Mouse (Mus musculus) limb, embryonic 14.5 days (tissue): ENCODE results near the gene Memo1. TPM values are rescaled to one million over a fixed set of nuclear protein-coding genes. Genes with fewer than 3 reads are reported as not detected.
A peak's percentile ranks its signal among the peaks of the same experiment; 100 is the strongest.

Source experiments
- ATAC-seq: fragments of 200-750 bp; cut with Nextera tagmentation; 2 replicates; pipeline ENCODE4 v1.8.0; 2017; ENCODE audit warnings: low read depth, moderate number of reproducible peaks, moderate TSS enrichment; ENCODE audit not compliant: low FRiP score
- DNase-seq: peaks from one replicate; pipeline ENCODE4 v3.0.0-alpha.2; 2015; ENCODE audit warnings: low spot score
- H3K27ac ChIP-seq: fragments of 300-500 bp; sonication (generic); replicated peaks from 2 replicates; pipeline ENCODE4 v1.5.1; 2014; ENCODE audit warnings: low read depth, mild to moderate bottlenecking, low read length, moderate library complexity, mixed read lengths
- H3K27me3 ChIP-seq: fragments of 300-500 bp; sonication (generic); 2 replicates; pipeline ENCODE4 v1.6.1; 2014; ENCODE audit warnings: low read length, mixed read lengths; ENCODE audit not compliant: control insufficient read depth, insufficient read depth
- H3K36me3 ChIP-seq: fragments of 300-500 bp; sonication (generic); 2 replicates; pipeline ENCODE4 v1.6.1; 2014; ENCODE audit warnings: mild to moderate bottlenecking, low read length, moderate library complexity, mixed read lengths; ENCODE audit not compliant: control insufficient read depth, insufficient read depth
- H3K4me1 ChIP-seq: fragments of 300-500 bp; sonication (generic); 2 replicates; pipeline ENCODE4 v1.6.1; 2014; ENCODE audit warnings: antibody characterized with exemption, low read length, mixed read lengths; ENCODE audit not compliant: control insufficient read depth, insufficient read depth
- H3K4me2 ChIP-seq: fragments of 300-500 bp; sonication (generic); replicated peaks from 2 replicates; pipeline ENCODE4 v1.6.1; 2014; ENCODE audit warnings: low read depth, mild to moderate bottlenecking, low read length, moderate library complexity; ENCODE audit not compliant: severe bottlenecking
- H3K4me3 ChIP-seq: fragments of 300-500 bp; sonication (generic); replicated peaks from 2 replicates; pipeline ENCODE4 v1.5.1; 2014; ENCODE audit warnings: low read length
- H3K9ac ChIP-seq: fragments of 300-500 bp; sonication (generic); 2 replicates; pipeline ENCODE4 v1.6.1; 2014; ENCODE audit warnings: mild to moderate bottlenecking, low read depth, low read length, moderate library complexity; ENCODE audit not compliant: severe bottlenecking
- H3K9me3 ChIP-seq: fragments of 300-500 bp; sonication (generic); 2 replicates; pipeline ENCODE4 v1.6.1; 2016; ENCODE audit warnings: low read length; ENCODE audit not compliant: control insufficient read depth
- POLR2A ChIP-seq: fragments of 200-500 bp; IDR thresholded peaks from 2 replicates; pipeline ENCODE4 v1.8.0; 2012; ENCODE audit warnings: inconsistent platforms, mild to moderate bottlenecking, moderate library complexity, borderline replicate concordance; ENCODE audit not compliant: insufficient read depth, insufficient read length; ENCODE audit errors: extremely low read depth
- WGBS: fragments of 180-500 bp; shearing (Covaris S2); extraction: QIAGEN DNeasy Blood & Tissue Kit; methylation state at CpG from one replicate; pipeline ENCODE4 v1.1.7; 2014; 5-methylcytosine and 5-hydroxymethylcytosine counted together
- polyA plus RNA-seq, 2 experiments: library from polyadenylated mRNA; depleted of rRNA in 1 of 2; stranded (reverse) in 1 of 2; unstranded in 1 of 2; fragments of >200 nt; fragmentation: Nextera tagmentation in 1 of 2; extraction: Ambion mirVana in 1 of 2; gene quantifications; 2 replicates each; pipeline versions ENCODE4 v1.2.1 to v1.2.3; 2012 to 2014

Memo1 gene
- polyA plus RNA-seq, 2 experiments, result 75.0 to 98.9 TPM

GRCm38 (mm10) chr17:74318721-74319120 is 23.4 kb upstream of the Memo1 start:
- Histone ChIP-seq H3K4me2 (no peak overlapping the region), H3K36me3 (peaks cover 7% of the 10 kb centered on the region), H3K4me1 (peaks cover 13% of the 10 kb centered on the region), H3K27me3 (no peaks in the 10 kb centered on the region), H3K9me3 (no peaks in the 10 kb centered on the region), H3K27ac (no peak overlapping the region), H3K9ac (no peak overlapping the region), H3K4me3 (no peak overlapping the region)
- ATAC-seq (no peak), DNase-seq (no peak)
- TF ChIP-seq POLR2A, result no peak
- WGBS, result 90% methylated on average over 6 of the region's 6 CpGs

DNA sequence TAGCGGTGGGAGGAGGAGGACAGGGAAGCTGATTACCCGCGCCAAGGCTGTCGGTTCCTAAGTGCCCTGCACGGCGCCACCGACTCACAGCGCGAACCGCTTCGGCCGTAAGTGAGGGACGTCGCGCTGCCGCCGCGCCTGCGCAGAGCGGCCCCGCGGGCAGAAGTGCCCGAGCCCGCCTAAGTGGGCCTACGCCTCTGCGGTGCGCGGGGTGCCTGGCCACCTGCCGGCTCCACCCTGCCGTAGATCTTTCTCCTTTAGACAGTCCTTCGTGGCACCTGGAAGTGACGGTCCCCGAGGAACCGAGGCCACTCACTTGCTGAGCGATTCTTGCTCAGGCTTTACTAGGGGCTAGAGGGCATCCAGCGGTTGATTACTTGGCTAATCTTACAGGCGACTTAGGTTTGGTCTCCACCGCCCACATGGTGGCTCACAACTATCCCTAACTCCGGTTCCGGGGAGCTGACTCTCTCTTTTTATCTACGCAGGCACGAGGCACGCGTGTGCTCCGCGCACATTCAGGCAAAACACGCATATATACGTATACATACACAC is 21.1 kb upstream of the Memo1 start:
- H3K9me3 ChIP-seq, result no peaks in the 10 kb centered on the region
- peak overlapping the region; percentile 87 for H3K4me3 ChIP-seq
- H3K27me3 ChIP-seq, result no peaks in the 10 kb centered on the region
- DNase-seq (peak; percentile 84), ATAC-seq (peak; percentile 94)
- under 1% methylated on average over 30 of the region's 48 CpGs for WGBS
- H3K4me2 ChIP-seq, result peak overlapping the region; percentile 56
- peak overlapping the region; percentile 86 for H3K9ac ChIP-seq
- peak; percentile 96 for TF ChIP-seq POLR2A
- H3K36me3 ChIP-seq, result peaks cover 24% of the 10 kb centered on the region
- peak overlapping the region; percentile 78 for H3K27ac ChIP-seq
- peaks cover 13% of the 10 kb centered on the region for H3K4me1 ChIP-seq

GRCm38 (mm10) chr17:74315445-74316308 is 20.4 kb upstream of the Memo1 start:
- peak overlapping the region; percentile 56 for H3K4me2 ChIP-seq
- H3K27ac ChIP-seq, result peak overlapping the region; percentile 78
- no peaks in the 10 kb centered on the region for H3K27me3 ChIP-seq
- H3K9ac ChIP-seq, result peak overlapping the region; percentile 86
- DNase-seq, result peak; percentile 3
- peak overlapping the region; percentile 87 for H3K4me3 ChIP-seq
- H3K4me1 ChIP-seq, result peaks cover 13% of the 10 kb centered on the region
- peaks cover 29% of the 10 kb centered on the region for H3K36me3 ChIP-seq
- WGBS, result under 1% methylated on average over 33 of the region's 45 CpGs
- peak; percentile 78 for ATAC-seq
- TF ChIP-seq POLR2A, result no peak
- H3K9me3 ChIP-seq, result no peaks in the 10 kb centered on the region

DNA sequence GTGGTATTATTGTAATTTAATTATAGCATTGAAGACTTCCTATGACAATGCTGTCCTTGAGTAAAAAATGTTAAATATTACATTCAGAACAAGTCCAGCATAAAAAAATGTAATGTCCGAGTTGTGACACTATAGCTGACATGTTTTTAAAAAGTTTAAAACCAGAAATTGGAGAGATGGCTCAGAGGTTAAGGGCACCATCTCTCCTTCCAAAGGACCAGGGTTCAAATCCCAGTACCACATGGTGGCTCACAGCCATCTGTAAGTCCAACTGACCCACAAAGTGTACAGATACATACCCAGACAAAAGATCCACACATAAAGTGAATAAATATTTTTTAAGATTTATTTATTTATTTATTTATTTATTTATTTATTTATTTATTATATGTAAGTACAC is 10.7 kb upstream of the Memo1 start:
- WGBS, result 94% methylated on average over 1 of the region's 1 CpGs
- ATAC-seq (no peak), DNase-seq (no peak)
- Histone ChIP-seq H3K4me3 (no peak overlapping the region), H3K27me3 (no peaks in the 10 kb centered on the region), H3K9me3 (no peaks in the 10 kb centered on the region), H3K4me2 (no peak overlapping the region), H3K36me3 (peaks cover 75% of the 10 kb centered on the region), H3K27ac (no peak overlapping the region), H3K4me1 (no peaks in the 10 kb centered on the region), H3K9ac (no peak overlapping the region)
- no peak for TF ChIP-seq POLR2A

DNA sequence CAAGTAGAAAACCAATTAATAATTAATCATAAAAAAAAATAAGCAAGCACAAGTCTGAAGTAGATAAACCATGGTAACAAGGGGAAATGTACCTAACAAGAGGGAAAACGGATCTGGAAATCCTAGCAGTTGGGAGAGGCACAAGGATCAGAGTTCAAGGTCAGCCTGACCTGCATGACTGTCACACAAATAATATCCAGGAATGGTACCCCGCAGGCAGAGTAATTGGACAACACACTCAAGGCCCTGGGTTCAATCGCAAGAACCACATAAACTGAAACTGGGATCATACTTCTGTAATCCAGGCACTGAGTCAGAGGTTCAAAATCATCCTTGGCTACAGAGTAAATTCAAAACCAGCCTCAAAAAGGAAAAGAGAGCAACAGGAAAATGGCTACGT is 10.3 kb upstream of the Memo1 start:
- Histone ChIP-seq H3K9ac (no peak overlapping the region), H3K36me3 (peaks cover 76% of the 10 kb centered on the region), H3K4me3 (no peak overlapping the region), H3K4me2 (no peak overlapping the region), H3K27ac (no peak overlapping the region), H3K9me3 (no peaks in the 10 kb centered on the region), H3K27me3 (no peaks in the 10 kb centered on the region), H3K4me1 (no peaks in the 10 kb centered on the region)
- WGBS, result 93% methylated on average over 4 of the region's 4 CpGs
- ATAC-seq (no peak), DNase-seq (no peak)
- TF ChIP-seq POLR2A, result no peak
